ENCODE assay signal across 13 mouse cellular contexts in genomic region chr10:71062151-71062550, GRCm38 (mm10).
DNase-seq lines count a peak whose midpoint lies in the region; ATAC-seq and TF ChIP-seq lines count a peak whose summit lies in the region.
"Had no signal": no experiment of that assay in that cellular context is flagged by ENCODE, and none has a peak within 500 bp of the region (broad histone marks: within the 10 kb centered on the region; RNA-seq: fewer than 3 reads in every experiment).

No protein-coding gene starts in this region.

- intact Hi-C loops in gastrocnemius, adult 2 months (cut with DNase I), result no loop called here

- peak overlapping the region; percentile 76 for H3K27ac ChIP-seq in gastrocnemius, adult 2 months
- H3K27ac ChIP-seq: hindbrain, embryonic 15.5 days; midbrain, embryonic 12.5 days had no signal

- no peak for ATAC-seq in megakaryocyte, adult 5-6 weeks (ENCODE audit: poor library complexity, severe bottlenecking)
- ATAC-seq: liver, postnatal 0 days had no signal

- no peak for TF ChIP-seq CTCF in gastrocnemius, adult 2 months (IDR thresholded peaks at IDR 0.05)

- no peak overlapping the region for H3K4me3 ChIP-seq in gastrocnemius, adult 2 months
- H3K4me3 ChIP-seq: hindbrain, embryonic 15.5 days; midbrain, embryonic 12.5 days had no signal

- DNase-seq in gastrocnemius, adult 2 months, result peak; percentile 44
- DNase-seq in gastrocnemius, postnatal 10 days, result no peak
- DNase-seq in lung, postnatal 14 days, result peak; percentile 22
- DNase-seq in lung, adult 18-20 months, result no peak
- DNase-seq in heart, postnatal 4 days, result peak; percentile 33
- no peak for DNase-seq in cerebellum, adult 9-11 months
- DNase-seq in cerebellum, adult 11 months, result no peak
- DNase-seq: adrenal gland, adult 8-10 months; liver, postnatal 0 days; thymus, postnatal 14 days had no signal

Comparison
In these comparisons a context has a peak if more than half of its experiments do, and no peak if none do; other contexts are left out.
1. DNase-seq: peak in gastrocnemius, adult 2 months (single experiment), lung, postnatal 14 days (single experiment) and heart, postnatal 4 days (single experiment); none in gastrocnemius, postnatal 10 days (single experiment), lung, adult 18-20 months (0 of 2), cerebellum, adult 9-11 months (single experiment) and cerebellum, adult 11 months (single experiment).